Mouse (Mus musculus): Measurements from ENCODE around the gene Gripap1. TPM values are rescaled to one million over a fixed set of nuclear protein-coding genes. Genes with fewer than 3 reads are reported as not detected.

Gene Gripap1
- total RNA-seq, 2 experiments from 2014 or later, result 52.0 to 64.8 TPM

DNA sequence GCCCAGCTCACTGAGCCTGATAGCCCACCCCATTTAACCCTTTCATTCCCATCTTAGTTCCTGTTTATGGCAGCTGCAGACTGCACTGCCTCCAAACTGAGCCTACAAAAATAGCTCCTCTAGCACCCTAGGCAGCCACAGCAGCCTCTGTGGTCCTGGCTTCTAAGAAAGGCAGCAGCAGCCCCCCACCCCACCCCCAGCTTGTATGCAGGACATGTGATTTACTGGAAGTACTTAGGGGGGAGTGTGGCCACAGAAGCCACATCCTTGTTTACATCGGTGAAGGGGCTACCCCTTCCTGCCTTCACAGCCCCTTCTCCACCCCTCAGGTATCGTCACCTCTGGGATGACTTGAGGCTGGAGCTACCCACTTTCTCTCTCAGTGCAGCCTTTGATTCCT, 75.8 kb downstream of the Gripap1 start:
- no peak for DNase-seq (ENCODE audit: low spot score in 2 of 2)

DNA sequence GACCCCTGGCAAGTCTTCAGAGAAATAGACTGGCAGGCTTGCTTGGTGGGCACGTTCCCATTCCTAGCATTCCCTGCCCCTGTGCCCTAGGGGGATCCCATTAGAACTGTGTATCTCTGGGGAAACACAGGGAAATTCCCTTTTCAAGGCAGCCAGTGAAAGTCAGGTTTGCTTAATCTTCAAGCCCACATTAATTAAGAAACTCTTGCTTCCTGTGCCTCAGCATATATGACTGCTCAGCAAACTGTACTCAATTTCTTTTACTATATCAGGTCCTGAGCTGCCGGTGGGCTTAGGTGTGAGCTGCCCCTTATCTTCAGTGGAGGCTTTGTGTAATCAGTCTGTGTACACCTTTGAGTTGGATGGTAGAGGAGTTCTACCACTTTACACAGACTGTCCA, 76.2 kb downstream of the Gripap1 start:
- no peak for DNase-seq (ENCODE audit: low spot score in 2 of 2)

DNA sequence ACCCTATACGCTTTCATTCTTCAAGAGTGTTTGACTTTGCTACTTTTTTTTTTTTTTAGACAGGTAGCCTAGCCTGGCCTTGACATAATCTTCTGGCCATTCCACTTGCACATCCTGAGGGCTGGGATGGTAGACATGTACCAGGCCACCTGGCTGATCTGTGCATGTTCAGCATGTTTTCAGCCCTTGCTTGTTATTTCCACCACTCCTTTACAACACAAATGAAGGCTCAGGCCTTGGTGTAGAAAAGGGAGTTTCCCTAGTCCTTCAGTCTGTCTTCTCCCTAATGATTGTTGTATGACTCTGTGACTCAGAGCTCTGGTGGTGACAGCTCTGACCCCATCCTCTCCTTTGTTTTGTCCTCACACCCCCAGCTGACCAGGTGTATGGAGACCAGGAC, 77.6 kb downstream of the Gripap1 start:
- no peak for DNase-seq (ENCODE audit: low spot score in 2 of 2)

DNA sequence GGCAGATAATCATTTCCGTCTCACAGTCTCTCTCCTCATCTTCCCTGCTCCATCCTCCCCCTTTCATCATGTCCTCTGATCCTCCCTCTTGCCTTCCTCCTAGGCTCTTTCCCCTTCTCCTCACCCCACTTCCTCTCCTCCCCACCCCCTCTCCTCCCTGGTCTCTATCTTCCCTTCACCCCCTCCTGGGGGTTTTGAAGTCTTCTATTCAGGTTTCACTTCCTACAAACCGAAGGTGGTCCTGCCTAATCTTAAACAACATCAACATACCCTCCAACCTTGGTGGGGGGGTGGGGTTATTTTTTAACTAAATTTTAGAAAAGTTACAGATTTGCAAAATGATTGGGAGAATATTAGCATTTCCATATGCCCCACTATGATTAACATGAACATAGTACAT, 78.9 kb downstream of the Gripap1 start:
- no peak for DNase-seq (ENCODE audit: low spot score in 2 of 2)

DNA sequence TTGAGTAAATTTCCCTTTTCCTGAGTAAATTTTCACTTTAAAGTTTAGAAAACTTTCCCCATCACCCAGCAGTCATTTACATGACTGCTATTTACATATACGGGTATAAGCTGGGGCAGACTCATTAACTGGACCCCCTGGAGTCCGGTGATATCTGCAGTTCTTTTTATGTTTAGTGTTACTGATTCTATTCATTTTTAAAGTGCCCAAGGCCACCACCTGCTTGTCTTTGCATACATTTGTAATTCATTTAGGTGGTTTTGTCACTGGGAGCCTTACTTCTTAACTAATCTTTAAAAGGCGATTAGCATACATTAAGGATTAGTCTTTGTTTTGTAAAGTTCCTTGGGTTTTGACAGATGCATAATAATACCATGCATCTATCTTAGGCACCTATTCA, 80.3 kb downstream of the Gripap1 start:
- DNase-seq (ENCODE audit: low spot score in 2 of 2), result no peak

Small RNA genes lying within 50 kb of the gene (microRNA-seq; reads per million reads assigned to microRNA genes)
- 57.1 reads per million, percentile 40 among the genes with 10 or more reads in this experiment for gene Mir1198

Other genes with a start within 250 kb of the Gripap1 start
- gene Foxp3, start 216.1 kb upstream of the Gripap1 start, total RNA-seq (2021), result under 1 TPM; 0.20 to 0.40 TPM
- gene Ppp1r3f, start 215.5 kb upstream of the Gripap1 start, total RNA-seq (2021), result 1 to 10 TPM; 6.0 to 6.7 TPM
- gene Ccdc22, start 184.2 kb upstream of the Gripap1 start, total RNA-seq (2021), result 10 to 100 TPM; 18.2 to 27.0 TPM
- under 1 TPM in 1 of 2 experiments, not detected in 1; 0.06 TPM for gene Cacna1f, start 182.7 kb upstream of the Gripap1 start, total RNA-seq (2021)
- gene Syp, start 151.3 kb upstream of the Gripap1 start, total RNA-seq (2021), result 10 to 100 TPM; 77.4 to 93.2 TPM
- 10 to 100 TPM; 16.4 to 18.7 TPM for gene Prickle3, start 132.5 kb upstream of the Gripap1 start, total RNA-seq (2021)
- gene Plp2, start 118.4 kb upstream of the Gripap1 start, total RNA-seq (2021), result 100 to 1,000 TPM in 1 of 2 experiments, 10 to 100 TPM in 1; 87.4 to 102 TPM
- 1 to 10 TPM in 1 of 2 experiments, under 1 TPM in 1; 0.42 to 1.4 TPM for gene Magix, start 108.5 kb upstream of the Gripap1 start, total RNA-seq (2021)
- gene Gpkow, start 92.6 kb upstream of the Gripap1 start, total RNA-seq (2021), result 10 to 100 TPM; 47.7 to 48.2 TPM
- gene Wdr45, start 75.4 kb upstream of the Gripap1 start, total RNA-seq (2021), result 10 to 100 TPM; 68.0 to 75.4 TPM
- gene Gm45208, start 67.5 kb upstream of the Gripap1 start, total RNA-seq (2021), result 1 to 10 TPM in 1 of 2 experiments, not detected in 1; 1.4 TPM
- 10 to 100 TPM; 15.5 to 16.0 TPM for gene Praf2, start 61.3 kb upstream of the Gripap1 start, total RNA-seq (2021)
- 10 to 100 TPM in 1 of 2 experiments, 1 to 10 TPM in 1; 9.0 to 10.8 TPM for gene Ccdc120, start 38.9 kb upstream of the Gripap1 start, total RNA-seq (2021)
- 10 to 100 TPM; 39.9 to 41.0 TPM for gene Tfe3, start 27.2 kb upstream of the Gripap1 start, total RNA-seq (2021)
- 1 to 10 TPM; 2.2 to 3.6 TPM for gene Kcnd1, start 32.5 kb downstream of the Gripap1 start, total RNA-seq (2021)
- gene Otud5, start 51.6 kb downstream of the Gripap1 start, total RNA-seq (2021), result 10 to 100 TPM; 73.4 to 86.3 TPM
- gene Pim2, start 88.5 kb downstream of the Gripap1 start, total RNA-seq (2021), result 1 to 10 TPM; 8.1 to 9.5 TPM
- gene Slc35a2, start 94.3 kb downstream of the Gripap1 start, total RNA-seq (2021), result 10 to 100 TPM; 38.7 to 42.9 TPM
- gene Pqbp1, start 109.5 kb downstream of the Gripap1 start, total RNA-seq (2021), result 100 to 1,000 TPM; 108 to 111 TPM
- gene Timm17b, start 109.6 kb downstream of the Gripap1 start, total RNA-seq (2021), result 100 to 1,000 TPM in 1 of 2 experiments, 10 to 100 TPM in 1; 95.7 to 101 TPM
- not detected for gene Gm10491, start 118.1 kb downstream of the Gripap1 start, total RNA-seq (2021)
- not detected for gene Gm10490, start 119.8 kb downstream of the Gripap1 start, total RNA-seq (2021)
- 10 to 100 TPM; 63.6 to 65.7 TPM for gene Pcsk1n, start 130.1 kb downstream of the Gripap1 start, total RNA-seq (2021)
- gene Eras, start 138.8 kb downstream of the Gripap1 start, total RNA-seq (2021), result not detected
- 10 to 100 TPM; 29.9 to 38.9 TPM for gene Hdac6, start 158.1 kb downstream of the Gripap1 start, total RNA-seq (2021)
- gene Gata1, start 188.3 kb downstream of the Gripap1 start, total RNA-seq (2021), result 1 to 10 TPM; 2.0 to 3.4 TPM
- 1 to 10 TPM in 1 of 2 experiments, not detected in 1; 1.1 TPM for gene Glod5, start 228.7 kb downstream of the Gripap1 start, total RNA-seq (2021)